Mouse (Mus musculus): Measurements from ENCODE around the gene Runx3. TPM values are rescaled to one million over a fixed set of nuclear protein-coding genes. Genes with fewer than 3 reads are reported as not detected.

Gene Runx3
- polyA plus RNA-seq, 2 experiments, result 6.3 to 11.1 TPM

- H3K4me2 ChIP-seq (replicated peaks; ENCODE audit: low read depth, low read length, severe bottlenecking), result peak overlapping the region; percentile 60
- peaks cover 96% of the 10 kb centered on the region for H3K27me3 ChIP-seq (ENCODE audit: control insufficient read depth, insufficient read depth, low read length)
- TF ChIP-seq POLR2A (IDR thresholded peaks at IDR 0.05; ENCODE audit: borderline replicate concordance, extremely low read depth, insufficient read depth, insufficient read length), result no peak
- peak overlapping the region; percentile 50 for H3K4me3 ChIP-seq (replicated peaks; ENCODE audit: low read length)
- DNase-seq (ENCODE audit: low spot score) (no peak), ATAC-seq (ENCODE audit: low FRiP score, low read depth) (no peak)
- H3K27ac ChIP-seq (replicated peaks; ENCODE audit: low read depth, low read length), result peak overlapping the region; percentile 38; the same call in 1 of the 2 replicates
- 2% methylated on average over 19 of the region's 45 CpGs for WGBS
- no peaks in the 10 kb centered on the region for H3K9me3 ChIP-seq (ENCODE audit: control insufficient read depth, low read length)
- H3K9ac ChIP-seq (ENCODE audit: low read depth, low read length, severe bottlenecking), result peak overlapping the region; percentile 57
- H3K4me1 ChIP-seq (ENCODE audit: control insufficient read depth, insufficient read depth, low read length), result peaks cover 43% of the 10 kb centered on the region
- H3K36me3 ChIP-seq (ENCODE audit: control insufficient read depth, insufficient read depth, low read length), result no peaks in the 10 kb centered on the region
Observed at GRCm38 (mm10) chr4:135152834-135153259, 32.4 kb downstream of the Runx3 start.

GRCm38 (mm10) chr4:135153260-135154088, 33.0 kb downstream of the Runx3 start:
- Histone ChIP-seq H3K4me1 (ENCODE audit: control insufficient read depth, insufficient read depth, low read length) (peaks cover 47% of the 10 kb centered on the region), H3K36me3 (ENCODE audit: control insufficient read depth, insufficient read depth, low read length) (no peaks in the 10 kb centered on the region), H3K9me3 (ENCODE audit: control insufficient read depth, low read length) (no peaks in the 10 kb centered on the region), H3K27ac (replicated peaks; ENCODE audit: low read depth, low read length) (peak overlapping the region; percentile 33; the same call in 1 of the 2 replicates), H3K4me3 (replicated peaks; ENCODE audit: low read length) (peak overlapping the region; percentile 50), H3K9ac (ENCODE audit: low read depth, low read length, severe bottlenecking) (peak overlapping the region; percentile 57), H3K27me3 (ENCODE audit: control insufficient read depth, insufficient read depth, low read length) (peaks cover 96% of the 10 kb centered on the region), H3K4me2 (replicated peaks; ENCODE audit: low read depth, low read length, severe bottlenecking) (peak overlapping the region; percentile 60)
- DNase-seq (ENCODE audit: low spot score) (no peak), ATAC-seq (ENCODE audit: low FRiP score, low read depth) (0 out of 2 replicates have a peak, but pooled peaks have one; percentile 12)
- no peak for TF ChIP-seq POLR2A (IDR thresholded peaks at IDR 0.05; ENCODE audit: borderline replicate concordance, extremely low read depth, insufficient read depth, insufficient read length)
- 2% methylated on average over 39 of the region's 39 CpGs for WGBS

GRCm38 (mm10) chr4:135154089-135154949, 33.9 kb downstream of the Runx3 start:
- Histone ChIP-seq H3K4me2 (replicated peaks; ENCODE audit: low read depth, low read length, severe bottlenecking) (peak overlapping the region; percentile 60), H3K27me3 (ENCODE audit: control insufficient read depth, insufficient read depth, low read length) (peaks cover 96% of the 10 kb centered on the region), H3K9ac (ENCODE audit: low read depth, low read length, severe bottlenecking) (peak overlapping the region; percentile 57), H3K9me3 (ENCODE audit: control insufficient read depth, low read length) (no peaks in the 10 kb centered on the region), H3K4me3 (replicated peaks; ENCODE audit: low read length) (peak overlapping the region; percentile 50), H3K27ac (replicated peaks; ENCODE audit: low read depth, low read length) (no peak overlapping the region), H3K36me3 (ENCODE audit: control insufficient read depth, insufficient read depth, low read length) (no peaks in the 10 kb centered on the region), H3K4me1 (ENCODE audit: control insufficient read depth, insufficient read depth, low read length) (peaks cover 55% of the 10 kb centered on the region)
- ATAC-seq (ENCODE audit: low FRiP score, low read depth), result no peak
- DNase-seq (ENCODE audit: low spot score), result no peak
- TF ChIP-seq POLR2A (IDR thresholded peaks at IDR 0.05; ENCODE audit: borderline replicate concordance, extremely low read depth, insufficient read depth, insufficient read length), result no peak
- 4% methylated on average over 21 of the region's 21 CpGs for WGBS

GRCm38 (mm10) chr4:135155106-135155800, 34.8 kb downstream of the Runx3 start:
- ATAC-seq (ENCODE audit: low FRiP score, low read depth) (no peak), DNase-seq (ENCODE audit: low spot score) (no peak)
- TF ChIP-seq POLR2A (IDR thresholded peaks at IDR 0.05; ENCODE audit: borderline replicate concordance, extremely low read depth, insufficient read depth, insufficient read length), result no peak
- Histone ChIP-seq H3K4me2 (replicated peaks; ENCODE audit: low read depth, low read length, severe bottlenecking) (peak overlapping the region; percentile 60), H3K9me3 (ENCODE audit: control insufficient read depth, low read length) (no peaks in the 10 kb centered on the region), H3K4me1 (ENCODE audit: control insufficient read depth, insufficient read depth, low read length) (peaks cover 57% of the 10 kb centered on the region), H3K27ac (replicated peaks; ENCODE audit: low read depth, low read length) (no peak overlapping the region), H3K27me3 (ENCODE audit: control insufficient read depth, insufficient read depth, low read length) (peaks cover 87% of the 10 kb centered on the region), H3K9ac (ENCODE audit: low read depth, low read length, severe bottlenecking) (peak overlapping the region; percentile 57; the same call in 1 of the 2 replicates), H3K36me3 (ENCODE audit: control insufficient read depth, insufficient read depth, low read length) (no peaks in the 10 kb centered on the region), H3K4me3 (replicated peaks; ENCODE audit: low read length) (peak overlapping the region; percentile 50)
- WGBS, result 2% methylated on average over 28 of the region's 31 CpGs

All from limb, embryonic 14.5 days (tissue).